In the genomic region with DNA sequence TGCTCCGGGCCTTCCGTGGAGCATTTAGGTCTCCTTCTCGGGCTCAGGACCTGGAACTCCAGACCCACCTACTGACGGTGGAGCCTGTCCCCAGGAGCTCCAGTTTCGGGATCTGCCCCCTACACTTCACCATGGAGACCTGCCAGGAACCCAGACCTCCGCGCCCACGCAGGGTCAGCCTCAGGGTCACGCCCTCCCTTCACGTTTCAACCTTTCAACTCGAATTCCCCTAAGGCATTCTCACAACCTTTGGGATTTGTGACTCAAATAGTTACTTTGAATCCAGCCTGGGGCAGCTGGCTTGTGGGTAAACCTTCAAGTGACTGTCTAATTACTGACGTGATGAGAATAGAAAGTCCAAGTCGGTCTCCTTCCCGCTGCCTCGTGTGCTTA, we compare ENCODE assay signal across 7 mouse cellular contexts. TPM values are rescaled to one million over a fixed set of nuclear protein-coding genes. Genes with fewer than 3 reads are reported as not detected.
A peak's percentile ranks its signal among the peaks of the same experiment; 100 is the strongest.
DNase-seq lines count a peak whose midpoint lies in the region; ATAC-seq and TF ChIP-seq lines count a peak whose summit lies in the region.

No protein-coding gene starts in this region.

- no peaks in the 10 kb centered on the region for H3K27me3 ChIP-seq in forebrain, embryonic 10.5 days (ENCODE audit: poor library complexity, severe bottlenecking)
- no peaks in the 10 kb centered on the region for H3K27me3 ChIP-seq in kidney, postnatal 0 days (ENCODE audit: insufficient read depth, low read length)

- H3K9ac ChIP-seq in kidney, postnatal 0 days (ENCODE audit: low read depth, low read length) = peak overlapping the region; percentile 89

- peaks cover 33% of the 10 kb centered on the region for H3K79me2 ChIP-seq in macrophage (ENCODE audit: inconsistent target)

- peaks cover 9% of the 10 kb centered on the region for H3K4me1 ChIP-seq in lung, adult 2 months (ENCODE audit: control insufficient read depth, insufficient read depth, low read length)
- peaks cover 32% of the 10 kb centered on the region for H3K4me1 ChIP-seq in forebrain, embryonic 10.5 days
- peaks cover 6% of the 10 kb centered on the region; the same call in 1 of the 2 replicates for H3K4me1 ChIP-seq in kidney, postnatal 0 days (replicated peaks; ENCODE audit: insufficient read depth, low read length)

- H3K27ac ChIP-seq in forebrain, embryonic 10.5 days = peak overlapping the region; percentile 91
- H3K27ac ChIP-seq in kidney, postnatal 0 days = peak overlapping the region; percentile 79
- H3K27ac ChIP-seq in macrophage = peak overlapping the region; percentile 32; the same call in 1 of the 2 replicates

- H3K4me3 ChIP-seq in lung, adult 2 months (replicated peaks; ENCODE audit: extremely low read depth, low read depth, low read length) = peak overlapping the region; percentile 73
- peak overlapping the region; percentile 81 for H3K4me3 ChIP-seq in forebrain, embryonic 10.5 days
- peak overlapping the region; percentile 94 for H3K4me3 ChIP-seq in kidney, postnatal 0 days (replicated peaks; ENCODE audit: low read depth, low read length)
- H3K4me3 ChIP-seq in macrophage (ENCODE audit: inconsistent target) = peak overlapping the region; percentile 87

- H3K36me3 ChIP-seq in forebrain, embryonic 10.5 days (replicated peaks) = peaks cover 20% of the 10 kb centered on the region
- H3K36me3 ChIP-seq in kidney, postnatal 0 days (ENCODE audit: insufficient read depth, low read length) = peaks cover 11% of the 10 kb centered on the region; the same call in 1 of the 2 replicates
- peaks cover 20% of the 10 kb centered on the region for H3K36me3 ChIP-seq in macrophage (ENCODE audit: inconsistent target)

- H3K9me3 ChIP-seq in forebrain, embryonic 10.5 days = no peaks in the 10 kb centered on the region
- H3K9me3 ChIP-seq in kidney, postnatal 0 days (replicated peaks; ENCODE audit: low read length) = no peaks in the 10 kb centered on the region

- H3K4me2 ChIP-seq in kidney, postnatal 0 days (ENCODE audit: low read length) = peak overlapping the region; percentile 61

- under 1% methylated on average over 15 of the region's 15 CpGs for WGBS in lung, adult 2 months
- WGBS in forebrain, embryonic 10.5 days = under 1% methylated on average over 15 of the region's 15 CpGs
- WGBS in kidney, postnatal 0 days = 0% methylated on average over 15 of the region's 15 CpGs
- WGBS in macrophage (ENCODE audit: missing documents) = under 1% methylated on average over 15 of the region's 15 CpGs

- no peak for DNase-seq in lung, adult 2 months
- DNase-seq in lung, postnatal 4 days = no peak
- peak; percentile 60 for DNase-seq in adrenal gland, postnatal 10 days
- no peak for DNase-seq in forebrain, embryonic 10.5 days (ENCODE audit: extremely low spot score, low spot score)
- DNase-seq in kidney, postnatal 0 days (ENCODE audit: low spot score) = peak; percentile 56
- no peak for DNase-seq in right cerebral cortex, postnatal 14 days

- no peak for TF ChIP-seq POLR2A in lung, adult 2 months (IDR thresholded peaks at IDR 0.05; ENCODE audit: borderline replicate concordance, extremely low read depth, low read depth, low read length)

- peak; percentile 34 for ATAC-seq in kidney, postnatal 0 days (replicated peaks; ENCODE audit: low FRiP score, low read depth)

- TF ChIP-seq CTCF in lung, adult 2 months (IDR thresholded peaks at IDR 0.05; ENCODE audit: insufficient read depth, low read length) = no peak
- no peak for TF ChIP-seq CTCF in kidney, postnatal 0 days (IDR thresholded peaks at IDR 0.05; ENCODE audit: low read depth)

RNA-seq across cellular contexts. Expression of a gene that starts 0.4 kb away (rescaled TPM):
- 17.3 and 20.2 TPM in 2 replicates for polyA plus RNA-seq in lung, adult 2 months (2012; rRNA removed)
- total RNA-seq in adrenal gland, postnatal 10 days (2021) = 10 to 100 TPM; 68.4 to 77.9 TPM
- polyA plus RNA-seq in forebrain, embryonic 10.5 days (2016; fragmentation: Nextera tagmentation; extraction: Ambion mirVana) = 23.3 and 27.0 TPM in 2 replicates
- 19.8 and 21.6 TPM in 2 replicates for polyA plus RNA-seq in kidney, postnatal 0 days (2015; fragmentation: Nextera tagmentation; extraction: Ambion mirVana)
- 100 to 1,000 TPM in 1 of 26 experiments, 10 to 100 TPM in 25; 33.6 to 104 (median 69.1) TPM for total RNA-seq in macrophage (2018; cell fraction: chromatin; rRNA removed)
- 10 to 100 TPM; 12.5 to 22.5 (median 17.5) TPM for total RNA-seq in macrophage (2018; cell fraction: cytosol; rRNA removed)
- total RNA-seq in macrophage (2018; cell fraction: nucleus; rRNA removed) = 10 to 100 TPM; 21.6 to 51.2 (median 33.8) TPM
- polyA plus RNA-seq in macrophage (2018) = 12.3 to 14.9 TPM (median 14.5 TPM) in 3 replicates

RNA-seq across cellular contexts. Expression of a gene that starts 4.3 kb away (rescaled TPM):
- polyA plus RNA-seq in lung, adult 2 months (2012; rRNA removed) = 13.6 and 18.0 TPM in 2 replicates
- total RNA-seq in adrenal gland, postnatal 10 days (2021) = 10 to 100 TPM; 17.6 to 18.5 TPM
- 27.1 and 27.3 TPM in 2 replicates for polyA plus RNA-seq in forebrain, embryonic 10.5 days (2016; fragmentation: Nextera tagmentation; extraction: Ambion mirVana)
- 23.3 and 23.6 TPM in 2 replicates for polyA plus RNA-seq in kidney, postnatal 0 days (2015; fragmentation: Nextera tagmentation; extraction: Ambion mirVana)
- total RNA-seq in macrophage (2018; cell fraction: chromatin; rRNA removed) = 1 to 10 TPM in 23 of 26 experiments, under 1 TPM in 3; 0.43 to 5.4 (median 2.0) TPM
- total RNA-seq in macrophage (2018; cell fraction: cytosol; rRNA removed) = 1 to 10 TPM; 3.1 to 8.8 (median 6.6) TPM
- total RNA-seq in macrophage (2018; cell fraction: nucleus; rRNA removed) = 1 to 10 TPM; 2.2 to 9.3 (median 4.4) TPM
- polyA plus RNA-seq in macrophage (2018) = 4.7 to 8.2 TPM (median 5.0 TPM) in 3 replicates

RNA-seq across cellular contexts. Expression of a gene that starts 51.4 kb away (rescaled TPM):
- 1.5 TPM in 2 replicates for polyA plus RNA-seq in lung, adult 2 months (2012; rRNA removed)
- total RNA-seq in adrenal gland, postnatal 10 days (2021) = 1 to 10 TPM; 1.6 to 2.1 TPM
- polyA plus RNA-seq in forebrain, embryonic 10.5 days (2016; fragmentation: Nextera tagmentation; extraction: Ambion mirVana) = 0.18 and 0.29 TPM in 2 replicates
- 0.46 and 1.1 TPM in 2 replicates for polyA plus RNA-seq in kidney, postnatal 0 days (2015; fragmentation: Nextera tagmentation; extraction: Ambion mirVana)
- total RNA-seq in macrophage (2018; cell fraction: chromatin; rRNA removed) = 1 to 10 TPM in 1 of 26 experiments, under 1 TPM in 1, not detected in 24; 0.98 to 1.2 TPM
- under 1 TPM in 24 of 26 experiments, not detected in 2; 0.04 to 0.52 (median 0.14) TPM for total RNA-seq in macrophage (2018; cell fraction: cytosol; rRNA removed)
- total RNA-seq in macrophage (2018; cell fraction: nucleus; rRNA removed) = under 1 TPM in 2 of 26 experiments, not detected in 24; 0.24 to 0.25 TPM
- polyA plus RNA-seq in macrophage (2018) = 0.14 to 0.32 TPM in 2 of 3 replicates, not detected in the other

Comparison
In these comparisons a context has a peak if more than half of its experiments do, and no peak if none do; other contexts are left out.
1. DNase-seq: peak in adrenal gland, postnatal 10 days (single experiment) and kidney, postnatal 0 days (single experiment); none in lung, adult 2 months (single experiment), lung, postnatal 4 days (0 of 2), forebrain, embryonic 10.5 days (single experiment) and right cerebral cortex, postnatal 14 days (single experiment).
2. H3K27ac ChIP-seq: peak in every context shown above with its lines; median percentile 91 in forebrain, embryonic 10.5 days; 79 in kidney, postnatal 0 days; 32 in macrophage.
3. Peak in every context shown above with its lines, with median percentiles within 50 percentile points of each other: H3K4me3 ChIP-seq.